Mouse (Mus musculus) 416B (cell line): ENCODE data around the gene Oosp1.

Source experiments
- DNase-seq: peaks from one replicate; pipeline ENCODE4 v3.0.0; 2011; ENCODE audit warnings: low read depth

Oosp1 gene

DNA sequence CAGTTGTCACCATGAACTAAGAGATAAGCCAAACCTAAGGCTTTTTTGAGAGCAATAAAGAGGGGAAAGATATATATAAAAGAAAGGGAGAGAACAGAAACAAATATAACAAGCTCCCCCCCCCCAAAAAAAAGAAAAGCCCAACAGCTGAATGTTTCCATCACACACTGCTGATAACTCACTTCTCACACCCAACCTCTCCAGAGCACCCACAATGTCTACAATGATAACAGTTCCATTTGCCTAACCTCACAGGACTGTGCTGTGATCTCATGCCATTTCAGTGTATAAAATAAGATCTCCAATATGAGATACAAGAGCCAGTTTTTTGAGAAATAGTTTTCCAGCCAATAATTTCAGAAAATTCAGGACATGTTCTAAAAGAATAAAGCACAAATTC lies 73.0 kb downstream of the Oosp1 start:
- no peak for DNase-seq
